Mouse (Mus musculus): ENCODE data around the gene Ehf. TPM values are rescaled to one million over a fixed set of nuclear protein-coding genes. Genes with fewer than 3 reads are reported as not detected.

Gene Ehf
- polyA plus RNA-seq, 2 experiments: 0.50 to 0.58 TPM

GRCm38 (mm10) chr2:103282184-103282750 lies 20.8 kb downstream of the Ehf start:
- DNase-seq (ENCODE audit: low spot score) (no peak), ATAC-seq (ENCODE audit: low FRiP score, low read depth) (no peak)
- Histone ChIP-seq H3K9me3 (ENCODE audit: control insufficient read depth, low read length) (no peaks in the 10 kb centered on the region), H3K36me3 (ENCODE audit: control insufficient read depth, insufficient read depth, low read length) (no peaks in the 10 kb centered on the region), H3K27ac (replicated peaks; ENCODE audit: low read depth, low read length) (no peak overlapping the region), H3K4me1 (ENCODE audit: control insufficient read depth, insufficient read depth, low read length) (peaks cover 16% of the 10 kb centered on the region), H3K4me3 (replicated peaks; ENCODE audit: low read length) (no peak overlapping the region), H3K4me2 (replicated peaks; ENCODE audit: low read depth, low read length, severe bottlenecking) (no peak overlapping the region), H3K9ac (ENCODE audit: low read depth, low read length, severe bottlenecking) (no peak overlapping the region), H3K27me3 (ENCODE audit: control insufficient read depth, insufficient read depth, low read length) (no peaks in the 10 kb centered on the region)
- WGBS: 55% methylated on average over 8 of the region's 8 CpGs
- TF ChIP-seq POLR2A (IDR thresholded peaks at IDR 0.05; ENCODE audit: borderline replicate concordance, extremely low read depth, insufficient read depth, insufficient read length): no peak

GRCm38 (mm10) chr2:103279927-103280326 lies 23.2 kb downstream of the Ehf start:
- Histone ChIP-seq H3K27ac (replicated peaks; ENCODE audit: low read depth, low read length) (no peak overlapping the region), H3K9ac (ENCODE audit: low read depth, low read length, severe bottlenecking) (no peak overlapping the region), H3K4me2 (replicated peaks; ENCODE audit: low read depth, low read length, severe bottlenecking) (no peak overlapping the region), H3K4me3 (replicated peaks; ENCODE audit: low read length) (no peak overlapping the region), H3K9me3 (ENCODE audit: control insufficient read depth, low read length) (no peaks in the 10 kb centered on the region), H3K4me1 (ENCODE audit: control insufficient read depth, insufficient read depth, low read length) (peaks cover 2% of the 10 kb centered on the region; the same call in 1 of the 2 replicates), H3K27me3 (ENCODE audit: control insufficient read depth, insufficient read depth, low read length) (no peaks in the 10 kb centered on the region), H3K36me3 (ENCODE audit: control insufficient read depth, insufficient read depth, low read length) (no peaks in the 10 kb centered on the region)
- no peak for TF ChIP-seq POLR2A (IDR thresholded peaks at IDR 0.05; ENCODE audit: borderline replicate concordance, extremely low read depth, insufficient read depth, insufficient read length)
- WGBS: 86% methylated on average over 1 of the region's 1 CpGs
- ATAC-seq (ENCODE audit: low FRiP score, low read depth) (no peak), DNase-seq (ENCODE audit: low spot score) (no peak)

- H3K4me2 ChIP-seq (replicated peaks; ENCODE audit: low read depth, low read length, severe bottlenecking): no peak overlapping the region
- ATAC-seq (ENCODE audit: low FRiP score, low read depth): 0 out of 2 replicates have a peak, but pooled peaks have one; percentile 37
- H3K36me3 ChIP-seq (ENCODE audit: control insufficient read depth, insufficient read depth, low read length): no peaks in the 10 kb centered on the region
- no peaks in the 10 kb centered on the region; the same call in 1 of the 2 replicates for H3K4me1 ChIP-seq (ENCODE audit: control insufficient read depth, insufficient read depth, low read length)
- H3K4me3 ChIP-seq (replicated peaks; ENCODE audit: low read length): no peak overlapping the region
- no peak for DNase-seq (ENCODE audit: low spot score)
- no peaks in the 10 kb centered on the region for H3K27me3 ChIP-seq (ENCODE audit: control insufficient read depth, insufficient read depth, low read length)
- H3K27ac ChIP-seq (replicated peaks; ENCODE audit: low read depth, low read length): no peak overlapping the region
- WGBS: 52% methylated on average over 1 of the region's 1 CpGs
- no peaks in the 10 kb centered on the region for H3K9me3 ChIP-seq (ENCODE audit: control insufficient read depth, low read length)
- no peak overlapping the region for H3K9ac ChIP-seq (ENCODE audit: low read depth, low read length, severe bottlenecking)
- no peak for TF ChIP-seq POLR2A (IDR thresholded peaks at IDR 0.05; ENCODE audit: borderline replicate concordance, extremely low read depth, insufficient read depth, insufficient read length)
These were observed 24.6 kb downstream of the Ehf start for GRCm38 (mm10) chr2:103278476-103278875.

GRCm38 (mm10) chr2:103277794-103278193 lies 25.3 kb downstream of the Ehf start:
- Histone ChIP-seq H3K27me3 (ENCODE audit: control insufficient read depth, insufficient read depth, low read length) (no peaks in the 10 kb centered on the region), H3K36me3 (ENCODE audit: control insufficient read depth, insufficient read depth, low read length) (no peaks in the 10 kb centered on the region), H3K9ac (ENCODE audit: low read depth, low read length, severe bottlenecking) (no peak overlapping the region), H3K4me2 (replicated peaks; ENCODE audit: low read depth, low read length, severe bottlenecking) (no peak overlapping the region), H3K4me3 (replicated peaks; ENCODE audit: low read length) (no peak overlapping the region), H3K27ac (replicated peaks; ENCODE audit: low read depth, low read length) (no peak overlapping the region), H3K9me3 (ENCODE audit: control insufficient read depth, low read length) (no peaks in the 10 kb centered on the region), H3K4me1 (ENCODE audit: control insufficient read depth, insufficient read depth, low read length) (no peaks in the 10 kb centered on the region)
- ATAC-seq (ENCODE audit: low FRiP score, low read depth) (no peak), DNase-seq (ENCODE audit: low spot score) (no peak)
- TF ChIP-seq POLR2A (IDR thresholded peaks at IDR 0.05; ENCODE audit: borderline replicate concordance, extremely low read depth, insufficient read depth, insufficient read length): no peak
- WGBS: 89% methylated on average over 1 of the region's 1 CpGs

- no peak for DNase-seq (ENCODE audit: low spot score)
- H3K4me1 ChIP-seq (ENCODE audit: control insufficient read depth, insufficient read depth, low read length): no peaks in the 10 kb centered on the region
- TF ChIP-seq POLR2A (IDR thresholded peaks at IDR 0.05; ENCODE audit: borderline replicate concordance, extremely low read depth, insufficient read depth, insufficient read length): no peak
- no peaks in the 10 kb centered on the region for H3K36me3 ChIP-seq (ENCODE audit: control insufficient read depth, insufficient read depth, low read length)
- H3K27ac ChIP-seq (replicated peaks; ENCODE audit: low read depth, low read length): no peak overlapping the region
- H3K9me3 ChIP-seq (ENCODE audit: control insufficient read depth, low read length): no peaks in the 10 kb centered on the region
- H3K4me2 ChIP-seq (replicated peaks; ENCODE audit: low read depth, low read length, severe bottlenecking): no peak overlapping the region
- no peak for ATAC-seq (ENCODE audit: low FRiP score, low read depth)
- 78% methylated on average over 6 of the region's 6 CpGs for WGBS
- no peaks in the 10 kb centered on the region for H3K27me3 ChIP-seq (ENCODE audit: control insufficient read depth, insufficient read depth, low read length)
- H3K4me3 ChIP-seq (replicated peaks; ENCODE audit: low read length): no peak overlapping the region
- no peak overlapping the region for H3K9ac ChIP-seq (ENCODE audit: low read depth, low read length, severe bottlenecking)
These were observed 27.6 kb downstream of the Ehf start for GRCm38 (mm10) chr2:103275316-103275960.
